Mouse (Mus musculus) liver, embryonic 11.5 days (tissue): ENCODE data around the gene Olfr668. TPM values are rescaled to one million over a fixed set of nuclear protein-coding genes. Genes with fewer than 3 reads are reported as not detected.
"Not testable (repeated sequence)": the region's sequence is repeated elsewhere in the genome, so short reads cannot be mapped to it uniquely, and the experiment has no call there.

Source experiments
- ATAC-seq: fragments of 200-750 bp; cut with Nextera tagmentation; replicated peaks from 2 replicates; pipeline ENCODE4 v1.8.0; 2017; ENCODE audit warnings: moderate number of reproducible peaks, mild to moderate bottlenecking, moderate TSS enrichment, moderate library complexity; ENCODE audit not compliant: low FRiP score
- DNase-seq: peaks from one replicate; pipeline ENCODE4 v3.0.0-alpha.2; 2017; ENCODE audit warnings: low spot score
- H3K27ac ChIP-seq: fragments of 300-500 bp; sonication (generic); 2 replicates; pipeline ENCODE4 v1.5.1; 2014; ENCODE audit warnings: mild to moderate bottlenecking, low read depth, low read length, control low read depth
- H3K27me3 ChIP-seq: fragments of 300-500 bp; sonication (generic); replicated peaks from 2 replicates; pipeline ENCODE4 v1.6.1; 2014; ENCODE audit warnings: low read length, mixed read lengths; ENCODE audit not compliant: control insufficient read depth, insufficient read depth
- H3K36me3 ChIP-seq: fragments of 300-500 bp; sonication (generic); 2 replicates; pipeline ENCODE4 v1.6.1; 2014; ENCODE audit warnings: mild to moderate bottlenecking, low read length, moderate library complexity, mixed read lengths; ENCODE audit not compliant: control insufficient read depth, insufficient read depth
- H3K4me1 ChIP-seq: fragments of 300-500 bp; sonication (generic); replicated peaks from 2 replicates; pipeline ENCODE4 v1.6.1; 2014; ENCODE audit warnings: low read length, mixed read lengths; ENCODE audit not compliant: control insufficient read depth, insufficient read depth
- H3K4me2 ChIP-seq: fragments of 300-500 bp; sonication (generic); 2 replicates; pipeline ENCODE4 v1.6.1; 2014; ENCODE audit warnings: mild to moderate bottlenecking, control low read depth, moderate library complexity
- H3K4me3 ChIP-seq: fragments of 300-500 bp; sonication (generic); 2 replicates; pipeline ENCODE4 v1.5.1; 2014; ENCODE audit warnings: low read depth, low read length, control low read depth
- H3K9ac ChIP-seq: fragments of 300-500 bp; sonication (generic); 2 replicates; pipeline ENCODE4 v1.6.1; 2014; ENCODE audit warnings: low read depth, low read length, control low read depth
- H3K9me3 ChIP-seq: fragments of 300-500 bp; sonication (generic); 2 replicates; pipeline ENCODE4 v1.6.1; 2016; ENCODE audit warnings: low read length, inconsistent platforms, mixed read lengths; ENCODE audit not compliant: control insufficient read depth
- WGBS: fragments of 180-500 bp; shearing (Covaris S2); extraction: QIAGEN DNeasy Blood & Tissue Kit; methylation state at CpG from one replicate; pipeline ENCODE4 v1.1.7; 2014; 5-methylcytosine and 5-hydroxymethylcytosine counted together
- polyA plus RNA-seq: library from polyadenylated mRNA; unstranded; fragments of >200 nt; fragmentation: Nextera tagmentation; extraction: Ambion mirVana; gene quantifications from 2 replicates; pipeline ENCODE4 v1.2.1, GENCODE M21; 2014

Olfr668 gene
- not detected in 2 replicates for polyA plus RNA-seq

DNA sequence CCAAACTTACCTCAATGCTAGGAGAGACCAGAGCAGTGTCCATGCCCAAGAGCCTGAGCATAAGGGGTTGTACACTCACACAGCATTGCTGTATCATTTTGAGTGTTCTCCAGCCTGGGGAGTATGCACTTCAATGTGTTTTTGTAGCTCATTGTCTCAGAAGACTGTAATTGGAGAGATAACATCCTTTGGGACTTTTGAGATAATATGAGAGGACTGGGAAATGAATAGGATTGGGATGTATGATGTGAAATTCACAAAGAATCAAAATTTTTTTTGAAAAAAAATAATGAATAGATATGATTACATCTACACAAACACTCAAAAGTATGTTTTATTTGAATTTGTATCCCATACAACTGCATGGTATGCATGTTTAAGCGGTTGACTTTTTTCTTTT, at the start of gene Olfr668:
Olfr668 (minus strand) TSS at position 101 of the 400 bp plus-strand sequence.
- ATAC-seq (no peak), DNase-seq (no peak)
- Histone ChIP-seq H3K27me3 (no peaks in the 10 kb centered on the region), H3K4me1 (no peaks in the 10 kb centered on the region), H3K9me3 (no peaks in the 10 kb centered on the region), H3K9ac (no peak within 1 kb of the TSS), H3K36me3 (no peaks in the 10 kb centered on the region), H3K4me2 (no peak within 1 kb of the TSS), H3K27ac (no peak within 1 kb of the TSS), H3K4me3 (no peak within 1 kb of the TSS)
- 67% methylated on average over 1 of the region's 1 CpGs for WGBS

DNA sequence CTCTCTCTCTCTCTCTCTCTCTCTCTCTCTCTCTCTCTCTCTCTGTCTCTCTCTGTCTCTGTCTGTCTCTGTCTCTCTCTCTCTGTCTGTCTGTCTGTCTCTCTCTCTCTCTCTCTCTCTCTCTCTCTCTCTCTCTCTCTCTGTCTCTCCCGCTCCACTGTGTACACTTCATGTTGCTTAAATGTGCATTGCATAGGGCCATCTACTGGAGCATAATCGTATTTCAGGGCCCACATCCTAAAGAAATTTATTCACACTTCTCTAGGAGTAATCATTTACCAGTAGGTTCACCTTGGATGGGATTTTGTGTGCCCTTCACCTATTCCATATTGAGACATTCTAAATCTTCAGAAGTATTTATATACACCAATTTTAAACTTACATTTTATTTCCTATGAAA, 44.6 kb upstream of the Olfr668 start:
- not testable (repeated sequence) for H3K4me3 ChIP-seq, H3K27ac ChIP-seq, H3K9me3 ChIP-seq, ATAC-seq, H3K36me3 ChIP-seq, H3K4me2 ChIP-seq, DNase-seq, H3K9ac ChIP-seq, H3K27me3 ChIP-seq, H3K4me1 ChIP-seq
- 72% methylated on average over 2 of the region's 2 CpGs for WGBS

DNA sequence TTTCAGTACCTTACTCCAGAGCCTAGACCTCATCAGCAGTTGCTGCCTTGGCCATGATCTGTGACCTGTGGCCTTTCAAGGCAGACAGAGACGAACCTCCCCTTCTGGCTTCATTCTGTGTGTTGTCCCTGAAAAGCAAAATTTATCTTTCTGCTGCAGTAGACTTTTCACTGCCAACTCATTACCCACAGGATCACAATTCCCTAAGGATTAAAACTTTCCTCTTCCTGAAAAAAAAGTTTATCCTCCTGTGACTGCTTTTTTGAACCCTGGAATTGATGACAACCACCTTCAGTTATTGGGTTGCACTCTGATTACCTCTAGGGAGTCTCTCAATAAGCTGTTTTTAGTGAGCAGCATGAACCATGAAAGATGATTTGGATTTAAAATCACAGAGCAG, 34.7 kb upstream of the Olfr668 start, which contains the start of gene Olfr670:
Olfr670 (minus strand) TSS at position 101 of the 400 bp plus-strand sequence.
- H3K9me3 ChIP-seq: no peaks in the 10 kb centered on the region
- no peak within 1 kb of the TSS for H3K27ac ChIP-seq
- H3K9ac ChIP-seq: no peak within 1 kb of the TSS
- H3K36me3 ChIP-seq: no peaks in the 10 kb centered on the region
- 45% methylated on average over 1 of the region's 1 CpGs for WGBS
- H3K4me3 ChIP-seq: no peak within 1 kb of the TSS
- no peak within 1 kb of the TSS for H3K4me2 ChIP-seq
- DNase-seq (no peak), ATAC-seq (no peak)
- H3K4me1 ChIP-seq: no peaks in the 10 kb centered on the region
- H3K27me3 ChIP-seq: no peaks in the 10 kb centered on the region

DNA sequence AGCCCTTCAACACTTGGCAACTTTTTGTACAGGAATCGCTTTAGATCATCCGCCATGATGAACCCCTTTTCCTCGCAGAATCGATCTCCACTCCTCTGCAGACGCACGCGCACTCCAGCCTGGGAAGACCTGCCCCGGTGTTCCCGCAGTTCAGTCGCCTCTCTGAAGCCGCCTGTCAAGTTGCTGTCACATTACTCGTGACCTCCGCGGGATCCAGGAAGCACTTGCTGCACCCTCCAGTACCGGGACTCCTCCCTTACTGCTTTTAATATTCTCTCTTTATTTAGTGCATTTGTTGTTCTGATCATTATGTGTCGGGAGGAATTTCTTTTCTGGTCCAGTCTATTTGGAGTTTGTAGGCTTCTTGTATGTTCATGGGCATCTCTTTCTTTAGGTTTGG, 22.4 kb upstream of the Olfr668 start:
- not testable (repeated sequence) for H3K9me3 ChIP-seq, H3K4me2 ChIP-seq, H3K36me3 ChIP-seq, H3K4me3 ChIP-seq, H3K27ac ChIP-seq, DNase-seq, H3K4me1 ChIP-seq, ATAC-seq, H3K27me3 ChIP-seq, H3K9ac ChIP-seq
- 87% methylated on average over 16 of the region's 16 CpGs for WGBS

DNA sequence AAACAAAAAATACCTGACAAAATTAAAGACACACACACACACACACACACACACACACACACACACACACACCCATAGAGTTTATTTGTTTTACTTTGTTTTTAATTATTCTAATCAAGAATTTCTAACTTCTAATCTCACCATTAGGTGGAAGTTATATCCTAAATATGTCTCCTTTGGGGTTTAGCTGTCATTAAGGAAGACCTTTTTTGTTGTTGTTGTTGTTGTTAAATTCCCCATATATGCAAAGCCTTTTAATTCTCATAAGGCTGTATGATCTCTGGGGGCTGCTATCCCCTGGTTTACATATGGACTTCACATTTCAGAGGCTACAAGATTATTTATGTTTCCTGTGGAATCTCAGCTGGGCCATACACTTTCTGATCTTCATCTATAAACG, 6.1 kb upstream of the Olfr668 start, which contains the start of gene Olfr669:
Olfr669 (plus strand) TSS at position 301 of the 400 bp plus-strand sequence.
- H3K4me3 ChIP-seq: no peak within 1 kb of the TSS
- no peaks in the 10 kb centered on the region for H3K36me3 ChIP-seq
- H3K9me3 ChIP-seq: no peaks in the 10 kb centered on the region
- H3K27me3 ChIP-seq: no peaks in the 10 kb centered on the region
- no peak within 1 kb of the TSS for H3K4me2 ChIP-seq
- no peak for DNase-seq
- WGBS: 71% methylated on average over 1 of the region's 1 CpGs
- ATAC-seq: no peak
- no peaks in the 10 kb centered on the region for H3K4me1 ChIP-seq
- H3K27ac ChIP-seq: no peak within 1 kb of the TSS
- H3K9ac ChIP-seq: no peak within 1 kb of the TSS

DNA sequence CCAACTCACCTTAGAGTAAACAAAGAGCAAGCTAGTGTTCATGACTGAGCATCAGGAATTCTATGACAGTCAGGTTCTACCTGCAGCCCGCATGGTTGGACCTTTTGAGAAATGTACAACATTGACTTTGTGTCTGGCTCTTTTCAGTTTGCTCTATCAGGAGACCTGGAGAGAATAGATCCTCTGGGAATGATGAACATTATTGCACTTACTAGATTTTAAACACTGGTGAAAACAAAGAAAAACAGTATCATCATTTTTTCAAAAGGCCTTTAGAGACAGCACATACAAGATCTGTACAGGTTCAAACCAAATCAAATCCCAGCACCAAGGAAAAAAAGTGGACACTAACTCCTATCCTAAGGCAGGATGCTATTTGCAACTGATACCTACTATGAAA, 6.5 kb downstream of the Olfr668 start, which contains the start of gene Olfr667:
Olfr667 (minus strand) TSS at position 101 of the 400 bp plus-strand sequence.
- DNase-seq (no peak), ATAC-seq (no peak)
- Histone ChIP-seq H3K36me3 (no peaks in the 10 kb centered on the region), H3K27ac (no peak within 1 kb of the TSS), H3K4me2 (no peak within 1 kb of the TSS), H3K9me3 (no peaks in the 10 kb centered on the region), H3K4me1 (no peaks in the 10 kb centered on the region), H3K27me3 (no peaks in the 10 kb centered on the region), H3K4me3 (no peak within 1 kb of the TSS), H3K9ac (no peak within 1 kb of the TSS)
- 84% methylated on average over 1 of the region's 1 CpGs for WGBS

DNA sequence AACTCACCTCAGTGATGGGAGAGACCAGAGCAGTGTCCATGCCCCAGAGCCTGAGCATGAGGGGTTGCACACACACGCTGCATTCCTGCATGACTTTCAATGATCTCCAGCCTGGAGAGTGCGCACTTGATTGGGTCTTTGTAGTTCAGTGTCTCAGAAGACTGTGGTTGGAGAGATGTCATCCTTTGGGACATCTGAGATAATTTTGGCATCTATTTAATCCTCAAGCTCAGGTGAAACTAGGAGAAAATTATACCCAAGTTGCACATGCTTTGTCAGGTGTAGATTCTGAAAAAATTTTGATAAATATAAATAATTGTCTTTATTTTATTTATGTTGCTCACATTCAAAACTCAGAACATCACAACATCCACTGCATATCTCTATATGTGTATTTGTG, 32.0 kb downstream of the Olfr668 start, which contains the start of gene Olfr666:
Olfr666 (minus strand) TSS at position 101 of the 400 bp plus-strand sequence.
- Histone ChIP-seq H3K9ac (no peak within 1 kb of the TSS), H3K4me3 (no peak within 1 kb of the TSS), H3K4me1 (no peaks in the 10 kb centered on the region), H3K9me3 (no peaks in the 10 kb centered on the region), H3K36me3 (no peaks in the 10 kb centered on the region), H3K27ac (no peak within 1 kb of the TSS), H3K4me2 (no peak within 1 kb of the TSS), H3K27me3 (no peaks in the 10 kb centered on the region)
- DNase-seq (no peak), ATAC-seq (no peak)
- WGBS: 76% methylated on average over 2 of the region's 2 CpGs

DNA sequence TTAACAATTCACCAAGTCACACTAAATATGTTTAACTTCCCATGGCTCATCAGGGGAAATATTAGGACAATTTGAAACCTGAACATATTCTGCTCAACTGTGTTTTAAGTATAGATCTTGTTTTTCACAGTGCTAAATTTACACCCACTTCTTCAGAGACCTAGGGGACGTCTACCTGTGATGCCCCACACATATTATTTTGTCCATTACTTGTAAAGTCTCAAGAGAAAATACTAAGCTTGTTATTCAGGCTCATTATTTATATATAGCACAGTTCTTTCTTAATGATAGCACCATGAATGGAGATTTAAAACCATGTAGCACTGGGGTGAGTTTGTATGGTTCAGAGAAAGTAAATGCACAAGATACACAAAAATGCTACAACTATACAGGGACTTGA, 50.1 kb downstream of the Olfr668 start, which contains the start of gene Olfr665:
Olfr665 (plus strand) TSS at position 301 of the 400 bp plus-strand sequence.
- no peak within 1 kb of the TSS for H3K27ac ChIP-seq
- H3K4me1 ChIP-seq: no peaks in the 10 kb centered on the region
- no peak within 1 kb of the TSS for H3K9ac ChIP-seq
- H3K36me3 ChIP-seq: no peaks in the 10 kb centered on the region
- 32% methylated on average over 1 of the region's 1 CpGs for WGBS
- ATAC-seq (no peak), DNase-seq (no peak)
- H3K27me3 ChIP-seq: no peaks in the 10 kb centered on the region
- H3K9me3 ChIP-seq: no peaks in the 10 kb centered on the region
- no peak within 1 kb of the TSS for H3K4me2 ChIP-seq
- no peak within 1 kb of the TSS for H3K4me3 ChIP-seq
